Mouse (Mus musculus): ENCODE measurements at regions not wholly inside any gene's neighbourhood (a gene's known extent, or its start where the extent isn't known, plus 50 kb on each side); places are given as distances from the start of the nearest gene placed in this dataset.

DNA sequence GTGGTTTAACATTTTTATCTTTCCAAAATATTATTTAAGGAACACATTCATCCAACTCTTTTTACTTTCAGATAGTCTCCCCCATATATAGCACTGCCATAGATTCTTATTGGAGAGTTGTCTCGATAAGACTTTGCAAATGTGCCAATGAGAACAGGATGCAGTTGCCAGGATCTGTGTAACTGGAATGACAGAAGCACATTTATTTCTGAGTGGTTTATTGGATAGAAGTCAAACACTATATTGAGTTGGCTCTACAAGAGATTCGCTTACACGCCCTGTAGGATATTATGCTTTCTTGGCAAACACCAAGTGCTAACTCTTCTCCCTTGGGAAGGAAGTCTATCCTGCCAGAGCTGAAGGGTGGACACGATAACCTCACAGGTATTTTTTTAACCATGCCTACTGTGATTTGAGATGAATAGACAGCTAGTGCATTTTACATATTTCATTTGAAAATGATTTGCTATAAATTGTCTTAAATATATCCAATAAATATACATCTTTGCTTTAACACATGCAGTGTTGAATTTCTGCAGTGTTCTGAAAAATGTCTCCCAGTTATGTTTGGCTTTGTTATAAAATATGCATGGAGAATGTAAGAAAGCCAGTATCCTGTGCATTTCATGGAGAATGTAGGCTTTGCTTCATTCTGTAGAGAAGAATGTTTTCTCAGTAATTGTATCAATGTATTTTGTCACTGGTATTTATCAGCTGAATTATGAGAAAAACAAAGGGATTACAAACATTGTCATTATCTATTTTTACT is 705.8 kb downstream of the Fat4 start:
- DNase-seq: no peak

- no peak for DNase-seq
Measured at GRCm38 (mm10) chr3:39609937-39610336, 723.2 kb downstream of the Fat4 start.

GRCm38 (mm10) chr3:39612408-39612807 is 725.7 kb downstream of the Fat4 start:
- no peak for DNase-seq

- DNase-seq: no peak
Measured at GRCm38 (mm10) chr3:39637924-39638323, 751.2 kb downstream of the Fat4 start.

GRCm38 (mm10) chr3:39643194-39643593 is 756.5 kb downstream of the Fat4 start:
- no peak for DNase-seq

GRCm38 (mm10) chr3:39666817-39667216 is 780.1 kb downstream of the Fat4 start:
- no peak for DNase-seq

- no peak for DNase-seq
Measured at GRCm38 (mm10) chr3:39669145-39669544, 782.4 kb downstream of the Fat4 start.

GRCm38 (mm10) chr3:39673997-39674396 is 787.3 kb downstream of the Fat4 start:
- no peak for DNase-seq

- DNase-seq: no peak
Measured at GRCm38 (mm10) chr3:39674927-39675326, 788.2 kb downstream of the Fat4 start.

DNA sequence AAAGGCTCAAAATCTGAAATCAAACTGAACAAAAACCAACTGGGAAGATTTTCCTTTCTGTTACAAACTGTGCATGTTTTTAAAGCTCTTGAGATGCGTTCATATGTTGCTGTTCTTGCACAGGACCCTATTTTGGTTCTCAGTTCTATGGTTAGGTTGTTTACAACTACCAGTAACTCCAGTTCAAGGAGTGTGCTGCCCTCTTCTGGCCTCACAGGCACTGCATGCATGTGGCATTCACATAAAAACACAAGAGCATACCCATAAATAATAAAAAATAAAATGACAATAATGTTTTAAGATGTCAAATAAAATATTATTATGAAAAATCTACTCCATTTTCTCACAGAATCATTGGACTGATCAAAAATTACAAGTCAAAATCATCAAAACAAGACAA is 818.9 kb downstream of the Fat4 start:
- DNase-seq: no peak

- DNase-seq: no peak
Measured at GRCm38 (mm10) chr3:39712795-39713709, 818.0 kb upstream of the Intu start.

GRCm38 (mm10) chr3:39714056-39714592 is 817.0 kb upstream of the Intu start:
- no peak for DNase-seq

- no peak for DNase-seq
Measured at GRCm38 (mm10) chr3:39718946-39719545, 812.0 kb upstream of the Intu start.

GRCm38 (mm10) chr3:39725755-39726154 is 805.3 kb upstream of the Intu start:
- DNase-seq: no peak

DNA sequence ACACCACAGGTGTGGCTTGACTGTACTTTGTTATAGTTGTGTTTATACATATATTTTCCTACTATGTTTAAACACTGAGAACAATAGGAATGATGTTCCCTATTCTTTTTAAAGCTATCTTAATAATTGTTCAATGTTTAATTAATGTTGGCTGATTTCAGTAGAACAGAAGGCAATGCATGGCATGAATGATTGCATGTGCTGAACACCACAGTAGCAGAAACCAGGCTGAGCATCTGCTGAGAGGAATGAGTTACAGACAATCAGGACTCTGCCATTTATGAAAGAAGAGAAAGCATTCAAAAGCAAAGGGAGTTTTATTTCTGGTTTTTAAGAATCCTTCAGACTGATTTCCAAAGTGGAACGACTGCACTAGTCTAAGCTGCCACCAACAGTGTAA is 794.4 kb upstream of the Intu start:
- DNase-seq: no peak

GRCm38 (mm10) chr3:39745947-39746346 is 785.1 kb upstream of the Intu start:
- no peak for DNase-seq

GRCm38 (mm10) chr3:39768981-39769568 is 762.0 kb upstream of the Intu start:
- no peak for DNase-seq

DNA sequence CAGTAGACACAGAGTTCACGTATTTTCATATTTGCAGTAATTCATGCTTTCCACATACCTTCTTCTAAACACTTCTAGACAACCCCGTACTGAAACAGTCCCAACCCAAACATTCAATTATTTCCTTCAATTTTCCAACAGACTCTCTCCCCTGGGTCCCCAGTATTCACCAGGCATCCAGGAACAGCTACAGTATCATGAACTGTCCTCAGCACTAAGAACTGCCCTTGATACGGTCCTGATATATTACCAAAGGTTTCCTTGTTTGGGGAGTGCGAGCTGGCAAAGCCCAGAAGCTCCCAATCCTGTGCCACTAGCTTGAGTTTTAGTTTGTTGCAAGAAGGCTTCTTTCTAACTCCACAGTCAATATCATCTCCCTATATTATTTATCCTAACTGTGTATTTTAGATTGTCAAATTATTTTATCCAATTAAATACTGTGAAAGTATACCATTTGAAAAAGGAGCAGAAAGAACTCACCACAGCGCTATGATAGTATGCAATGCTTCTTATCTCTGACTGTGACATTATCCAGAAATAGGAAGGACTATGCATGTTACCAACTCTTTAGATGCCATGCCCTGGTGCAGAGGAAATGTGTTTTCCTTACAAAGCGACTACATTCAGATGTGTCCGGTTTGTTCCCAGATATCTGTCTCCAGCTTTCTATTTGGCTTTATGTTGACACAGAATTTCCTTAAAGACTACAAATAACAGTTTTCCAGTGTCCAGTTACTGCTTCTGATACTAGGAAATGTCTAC is 754.6 kb upstream of the Intu start:
- no peak for DNase-seq

DNA sequence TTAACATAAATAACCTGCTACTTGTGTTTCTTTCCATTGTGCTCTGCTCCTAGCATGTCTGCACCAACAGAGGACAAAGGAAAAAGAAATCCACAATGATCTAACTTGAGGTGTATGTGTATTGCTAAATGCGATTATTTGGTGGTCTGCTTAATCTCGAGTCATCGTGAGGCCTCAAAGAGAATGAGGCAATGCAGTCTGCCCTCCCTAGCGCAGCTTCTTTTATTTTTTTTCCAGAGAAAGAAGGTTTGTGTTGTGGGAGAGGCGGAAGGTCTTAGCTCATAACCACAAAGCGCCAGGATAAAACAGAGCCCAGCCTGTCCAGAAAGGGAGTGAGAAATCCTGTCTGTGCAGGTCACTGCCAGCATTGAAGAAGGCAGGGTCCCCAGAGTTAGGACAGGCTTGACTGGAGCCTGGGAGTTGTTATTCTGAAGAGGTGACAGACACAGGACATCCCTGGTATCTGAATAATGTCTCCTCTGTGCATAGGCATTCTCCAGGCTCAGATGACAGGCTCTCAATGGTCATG is 751.3 kb upstream of the Intu start:
- DNase-seq: no peak

DNA sequence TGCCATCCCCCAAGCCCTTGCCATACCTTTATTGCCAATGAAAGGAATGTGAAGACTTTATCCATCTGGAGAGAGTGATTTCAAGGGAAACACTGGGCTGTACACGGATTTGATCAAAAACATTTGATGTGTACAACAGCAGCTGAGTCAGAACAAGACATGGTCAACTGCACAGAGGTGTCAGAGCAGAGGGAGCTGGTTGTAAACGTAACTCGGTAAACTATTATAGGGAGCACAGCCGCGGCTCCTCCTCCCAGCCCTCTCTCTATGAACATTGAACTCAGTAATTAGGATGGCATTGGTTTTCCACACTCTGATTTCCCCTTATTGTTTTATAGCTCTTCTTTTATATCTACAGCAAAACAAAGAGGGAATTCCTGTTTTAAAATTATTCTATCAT is 750.8 kb upstream of the Intu start:
- no peak for DNase-seq

- no peak for DNase-seq
Measured at GRCm38 (mm10) chr3:39784901-39785300, 746.2 kb upstream of the Intu start.

- DNase-seq: no peak
Measured at GRCm38 (mm10) chr3:39809586-39809985, 721.5 kb upstream of the Intu start.

Measured in thymus, postnatal 14 days (tissue).